Mouse (Mus musculus): ENCODE measurements at regions not wholly inside any gene's neighbourhood (a gene's known extent, or its start where the extent isn't known, plus 50 kb on each side); places are given as distances from the start of the nearest gene placed in this dataset.
A peak's percentile ranks its signal among the peaks of the same experiment; 100 is the strongest.
"Not testable (repeated sequence)": the region's sequence is repeated elsewhere in the genome, so short reads cannot be mapped to it uniquely, and the experiment has no call there.

- ATAC-seq (replicated peaks; ENCODE audit: poor library complexity, severe bottlenecking), result no peak
Observed at GRCm38 (mm10) chr8:90058631-90059166, 289.4 kb downstream of the Tox3 start.

GRCm38 (mm10) chr8:90056331-90056730, 291.8 kb downstream of the Tox3 start:
- no peak for ATAC-seq (replicated peaks; ENCODE audit: poor library complexity, severe bottlenecking)

- no peak for ATAC-seq (replicated peaks; ENCODE audit: poor library complexity, severe bottlenecking)
Observed at GRCm38 (mm10) chr8:90046779-90047178, 301.4 kb downstream of the Tox3 start.

- no peak for ATAC-seq (replicated peaks; ENCODE audit: poor library complexity, severe bottlenecking)
Observed at GRCm38 (mm10) chr8:90036436-90036835, 311.7 kb downstream of the Tox3 start.

- ATAC-seq (replicated peaks; ENCODE audit: poor library complexity, severe bottlenecking), result no peak
Observed at GRCm38 (mm10) chr8:90032572-90032971, 315.6 kb downstream of the Tox3 start.

- no peak for ATAC-seq (replicated peaks; ENCODE audit: poor library complexity, severe bottlenecking)
Observed at GRCm38 (mm10) chr8:90031220-90031619, 316.9 kb downstream of the Tox3 start.

- not testable (repeated sequence) for ATAC-seq (replicated peaks; ENCODE audit: poor library complexity, severe bottlenecking)
Observed at GRCm38 (mm10) chr8:90017958-90018357, 330.2 kb downstream of the Tox3 start.

GRCm38 (mm10) chr8:90013755-90014154, 334.4 kb downstream of the Tox3 start:
- no peak for ATAC-seq (replicated peaks; ENCODE audit: poor library complexity, severe bottlenecking)

GRCm38 (mm10) chr8:90011682-90012409, 336.3 kb downstream of the Tox3 start:
- ATAC-seq (replicated peaks; ENCODE audit: poor library complexity, severe bottlenecking), result no peak

GRCm38 (mm10) chr8:90009431-90009830, 338.7 kb downstream of the Tox3 start:
- no peak for ATAC-seq (replicated peaks; ENCODE audit: poor library complexity, severe bottlenecking)

GRCm38 (mm10) chr8:90000899-90001640, 347.1 kb downstream of the Tox3 start:
- peak; percentile 91 for ATAC-seq (replicated peaks; ENCODE audit: poor library complexity, severe bottlenecking)

GRCm38 (mm10) chr8:89993743-89994142, 354.4 kb downstream of the Tox3 start:
- ATAC-seq (replicated peaks; ENCODE audit: poor library complexity, severe bottlenecking), result no peak

GRCm38 (mm10) chr8:89983859-89984258, 364.3 kb downstream of the Tox3 start:
- ATAC-seq (replicated peaks; ENCODE audit: poor library complexity, severe bottlenecking), result no peak

GRCm38 (mm10) chr8:89982551-89982950, 365.6 kb downstream of the Tox3 start:
- ATAC-seq (replicated peaks; ENCODE audit: poor library complexity, severe bottlenecking), result no peak

GRCm38 (mm10) chr8:89981320-89981719, 366.8 kb downstream of the Tox3 start:
- no peak for ATAC-seq (replicated peaks; ENCODE audit: poor library complexity, severe bottlenecking)

- ATAC-seq (replicated peaks; ENCODE audit: poor library complexity, severe bottlenecking), result no peak
Observed at GRCm38 (mm10) chr8:89980441-89980840, 367.7 kb downstream of the Tox3 start.

GRCm38 (mm10) chr8:89962799-89963198, 385.3 kb downstream of the Tox3 start:
- ATAC-seq (replicated peaks; ENCODE audit: poor library complexity, severe bottlenecking), result no peak

- ATAC-seq (replicated peaks; ENCODE audit: poor library complexity, severe bottlenecking), result no peak
Observed at GRCm38 (mm10) chr8:89957486-89957885, 390.7 kb downstream of the Tox3 start.

GRCm38 (mm10) chr8:89956482-89957020, 391.6 kb downstream of the Tox3 start:
- no peak for ATAC-seq (replicated peaks; ENCODE audit: poor library complexity, severe bottlenecking)

GRCm38 (mm10) chr8:89938836-89939235, 409.3 kb downstream of the Tox3 start:
- ATAC-seq (replicated peaks; ENCODE audit: poor library complexity, severe bottlenecking), result no peak

GRCm38 (mm10) chr8:89934521-89934920, 413.6 kb downstream of the Tox3 start:
- ATAC-seq (replicated peaks; ENCODE audit: poor library complexity, severe bottlenecking), result no peak
